Mouse (Mus musculus) brain, embryonic 14.5 days (tissue): Measurements from ENCODE around the gene Olfr1392.

Source experiments
- CTCF ChIP-seq: fragments of 200-500 bp; IDR thresholded peaks from 2 replicates; pipeline ENCODE4 v1.5.1; 2012; ENCODE audit warnings: inconsistent platforms, mild to moderate bottlenecking, moderate library complexity, borderline replicate concordance; ENCODE audit not compliant: insufficient read depth, insufficient read length; ENCODE audit errors: extremely low read depth
- POLR2A ChIP-seq: fragments of 200-500 bp; IDR thresholded peaks from 2 replicates; pipeline ENCODE4 v1.6.1; 2012; ENCODE audit warnings: mild to moderate bottlenecking, inconsistent platforms, borderline replicate concordance; ENCODE audit not compliant: poor library complexity, insufficient read depth, insufficient read length, severe bottlenecking; ENCODE audit errors: extremely low read depth

GRCm38 (mm10) chr11:49240310-49240709 lies 44.8 kb upstream of the Olfr1392 start:
- TF ChIP-seq POLR2A (no peak), CTCF (no peak)
